Mouse (Mus musculus): ENCODE results near the gene Ngf. TPM values are rescaled to one million over a fixed set of nuclear protein-coding genes. Genes with fewer than 3 reads are reported as not detected.

Ngf gene
- total RNA-seq, 2 experiments from 2014 or later: not detected

DNA sequence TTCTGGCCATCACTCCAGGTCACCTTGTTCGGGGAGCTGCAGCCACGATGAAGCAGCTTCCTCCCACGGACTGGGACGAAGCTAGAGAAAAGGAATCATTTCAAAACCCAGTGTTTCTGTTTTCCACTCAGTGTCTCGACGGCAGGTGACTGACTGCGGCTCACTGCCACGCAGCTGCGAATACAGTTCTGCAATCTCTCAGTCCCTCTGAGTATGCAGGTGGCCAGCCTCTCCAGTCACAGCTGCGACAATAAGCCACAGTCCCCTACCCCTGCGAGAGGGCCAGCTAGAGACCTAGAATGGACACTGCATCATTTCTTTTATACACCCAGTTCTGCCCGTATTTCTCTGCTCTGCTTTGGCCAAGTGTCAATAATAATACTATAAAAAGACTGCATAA lies 36.3 kb downstream of the Ngf start:
- ATAC-seq (ENCODE audit: poor library complexity, severe bottlenecking): no peak

DNA sequence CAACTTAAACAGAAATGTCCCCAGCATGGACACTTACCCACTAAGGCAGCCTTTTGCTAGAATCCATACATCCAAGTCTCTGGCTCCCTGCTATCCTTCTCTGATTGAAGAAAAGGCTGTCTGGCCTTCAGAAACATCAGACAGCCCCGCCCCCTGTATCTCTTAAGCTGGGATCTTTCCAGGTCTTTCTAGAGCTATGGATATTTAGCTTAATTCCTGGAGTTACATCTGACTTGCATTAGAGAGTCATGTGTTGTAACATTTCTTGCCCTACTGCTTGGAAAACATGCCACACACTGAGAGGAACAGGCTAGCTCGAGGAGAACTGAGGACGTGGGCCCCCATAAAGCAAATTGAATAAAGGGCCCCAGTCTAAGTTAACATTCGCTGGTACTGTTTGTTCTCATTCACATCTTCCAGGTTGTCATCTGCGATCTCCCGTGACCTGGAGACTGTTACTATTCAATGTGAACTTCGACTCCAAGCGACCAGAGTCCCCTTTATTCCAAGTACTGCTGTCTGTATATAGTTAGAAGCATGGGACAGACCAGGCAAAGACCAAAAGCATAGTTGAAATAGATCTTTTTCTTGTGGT lies 38.0 kb downstream of the Ngf start:
- ATAC-seq (ENCODE audit: poor library complexity, severe bottlenecking): no peak

DNA sequence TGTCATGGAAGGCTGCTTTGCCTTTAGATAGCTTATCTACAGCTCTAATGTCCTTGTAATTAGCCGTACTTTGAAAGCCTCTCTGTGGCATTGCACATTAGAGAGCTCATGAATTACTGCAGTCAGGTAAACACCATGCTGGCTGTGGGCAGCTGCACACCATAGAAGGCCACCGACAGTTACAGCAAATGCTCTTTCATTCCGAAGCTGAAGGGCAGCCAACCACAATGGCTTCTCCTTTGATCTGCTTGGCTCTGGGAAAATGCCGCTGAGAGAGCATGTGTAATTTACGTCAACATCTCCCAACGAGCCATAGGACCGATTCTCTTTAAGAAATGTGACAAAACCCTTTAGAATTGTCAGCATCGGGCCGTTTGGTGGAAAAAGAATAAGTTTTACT lies 38.7 kb downstream of the Ngf start:
- no peak for ATAC-seq (ENCODE audit: poor library complexity, severe bottlenecking)

DNA sequence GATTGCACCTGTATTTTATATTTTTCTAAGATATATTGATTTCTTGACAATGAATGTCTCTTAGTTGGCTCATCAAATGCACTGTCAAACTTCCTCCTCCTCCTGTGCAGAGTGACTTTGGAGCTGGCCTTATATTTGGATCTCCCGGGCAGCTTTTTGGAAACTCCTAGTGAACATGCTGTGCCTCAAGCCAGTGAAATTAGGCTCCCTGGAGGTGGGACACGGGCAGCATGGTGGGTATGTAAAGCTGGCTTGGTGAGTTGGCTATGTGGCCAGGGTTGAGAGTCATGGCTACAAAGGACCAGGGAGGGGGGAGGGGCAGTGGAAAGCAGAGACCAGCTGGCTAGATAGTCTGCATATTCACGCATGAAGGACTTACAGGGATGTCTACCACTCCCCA lies 39.9 kb downstream of the Ngf start:
- no peak for ATAC-seq (ENCODE audit: poor library complexity, severe bottlenecking)

DNA sequence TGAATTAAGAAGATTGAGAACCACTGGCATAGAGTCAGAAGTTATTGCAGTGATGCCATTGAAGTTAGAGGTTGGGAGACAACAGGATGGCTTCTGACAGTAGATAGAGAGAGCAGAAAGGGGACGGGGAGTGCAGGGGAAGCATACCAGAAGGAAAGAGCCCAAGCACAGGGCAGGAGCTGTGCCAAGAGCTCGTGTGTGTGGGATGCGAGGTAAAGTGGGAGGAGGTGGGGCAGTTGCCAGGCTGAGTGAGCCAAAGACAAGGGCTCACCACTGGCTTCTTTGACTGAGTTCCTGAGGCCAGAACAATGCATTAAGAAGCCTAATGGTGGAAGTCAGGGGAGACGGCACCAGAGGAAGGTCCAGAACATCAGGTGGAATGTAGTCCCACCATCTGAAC lies 47.2 kb downstream of the Ngf start:
- no peak for ATAC-seq (ENCODE audit: poor library complexity, severe bottlenecking)

DNA sequence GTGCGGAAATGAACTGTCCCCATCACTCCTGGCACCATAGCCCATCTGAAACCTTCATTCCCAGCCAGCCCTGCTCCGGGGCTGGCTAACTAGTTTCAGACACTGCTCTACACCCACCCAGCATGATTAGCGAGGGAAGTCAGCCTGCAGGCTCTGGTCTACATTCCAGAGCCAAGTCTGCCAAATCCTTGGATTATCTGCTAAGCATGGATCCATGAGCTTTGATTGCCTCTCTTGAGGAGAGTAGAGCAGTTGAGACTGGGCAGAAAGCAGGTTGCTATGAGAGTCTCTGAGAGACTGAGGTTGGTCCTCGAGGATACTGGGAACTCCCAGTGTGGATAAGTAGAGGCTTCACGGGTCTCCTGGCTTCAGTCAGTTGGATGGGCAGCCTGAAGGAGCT lies 51.3 kb downstream of the Ngf start:
- no peak for ATAC-seq (ENCODE audit: poor library complexity, severe bottlenecking)

DNA sequence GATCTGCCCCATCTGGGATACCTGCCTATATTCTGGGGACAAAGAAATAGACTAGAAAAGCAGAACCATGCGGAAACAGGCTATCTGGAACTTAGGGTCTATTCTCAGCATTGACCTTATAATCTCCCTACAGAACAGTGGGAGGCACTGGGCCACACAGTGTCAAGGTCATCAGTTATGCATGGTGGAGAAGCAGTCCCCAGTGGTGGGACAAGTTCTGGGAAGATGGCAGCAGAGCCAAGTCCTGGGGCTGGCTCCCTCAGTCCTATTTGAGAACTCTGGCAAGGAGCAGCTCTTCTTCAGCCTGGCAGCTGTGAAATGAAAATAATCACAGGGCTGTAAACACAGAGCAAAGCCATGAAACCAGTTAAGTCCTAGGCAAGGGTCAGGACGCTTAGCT lies 54.0 kb downstream of the Ngf start:
- ATAC-seq (ENCODE audit: poor library complexity, severe bottlenecking): no peak

DNA sequence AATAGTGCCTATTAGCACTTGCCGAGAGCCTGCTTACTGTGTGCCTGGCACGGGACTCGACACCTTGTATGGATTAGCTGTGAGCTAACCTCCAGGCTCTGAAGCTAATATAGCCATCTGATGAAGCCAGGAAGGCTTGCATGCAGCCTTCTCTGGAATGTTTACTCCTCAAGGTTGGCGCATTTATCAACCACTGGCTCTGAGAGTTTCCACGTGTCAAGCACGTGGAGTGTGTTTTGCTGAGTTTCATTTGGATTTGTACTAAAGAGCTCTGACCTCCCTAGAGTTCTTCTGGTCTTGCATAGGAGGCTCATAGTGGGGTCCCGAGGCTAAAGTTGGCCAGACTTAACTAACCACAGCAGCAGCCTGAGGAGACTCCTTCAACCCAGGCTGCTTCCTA lies 55.2 kb downstream of the Ngf start:
- ATAC-seq (ENCODE audit: poor library complexity, severe bottlenecking): no peak

DNA sequence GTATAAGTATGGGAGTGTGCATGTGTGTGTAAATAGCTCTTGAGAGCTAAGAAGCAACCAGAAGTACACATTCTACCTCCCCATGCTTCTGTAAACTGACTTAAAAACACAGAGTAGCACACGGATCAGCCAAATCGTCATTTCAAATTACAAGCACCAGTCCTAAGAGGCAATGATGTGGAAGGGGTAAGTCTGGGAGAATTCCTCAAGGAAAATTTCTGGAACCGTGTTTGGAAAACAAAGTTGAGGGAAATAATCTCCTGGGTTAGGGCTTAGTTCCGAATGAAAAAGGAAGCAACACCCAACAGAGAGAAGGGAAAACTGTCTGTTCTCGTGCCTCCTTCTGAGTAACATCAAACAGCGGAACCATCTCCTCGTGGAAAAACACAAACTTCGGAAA lies 56.1 kb downstream of the Ngf start:
- no peak for ATAC-seq (ENCODE audit: poor library complexity, severe bottlenecking)

DNA sequence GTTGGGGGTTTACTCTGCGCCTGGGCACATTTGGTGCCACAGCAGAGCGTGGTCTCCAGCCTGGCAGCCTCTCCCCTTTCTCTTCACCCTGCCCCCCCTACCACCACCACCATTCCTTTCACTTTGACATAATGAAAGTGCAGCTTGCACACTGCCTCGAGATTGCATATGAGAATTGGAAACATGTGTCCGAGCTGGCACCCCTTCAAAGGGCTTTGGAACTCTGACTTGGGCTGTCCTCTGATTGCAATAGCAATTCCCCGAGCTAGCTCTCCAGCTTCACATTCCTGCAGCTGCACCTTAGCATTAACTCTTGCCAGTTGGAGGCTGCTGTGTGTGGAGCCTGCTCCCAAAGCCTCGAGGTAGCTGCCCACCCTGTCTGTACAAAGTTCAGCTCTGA lies 56.8 kb downstream of the Ngf start:
- no peak for ATAC-seq (ENCODE audit: poor library complexity, severe bottlenecking)

DNA sequence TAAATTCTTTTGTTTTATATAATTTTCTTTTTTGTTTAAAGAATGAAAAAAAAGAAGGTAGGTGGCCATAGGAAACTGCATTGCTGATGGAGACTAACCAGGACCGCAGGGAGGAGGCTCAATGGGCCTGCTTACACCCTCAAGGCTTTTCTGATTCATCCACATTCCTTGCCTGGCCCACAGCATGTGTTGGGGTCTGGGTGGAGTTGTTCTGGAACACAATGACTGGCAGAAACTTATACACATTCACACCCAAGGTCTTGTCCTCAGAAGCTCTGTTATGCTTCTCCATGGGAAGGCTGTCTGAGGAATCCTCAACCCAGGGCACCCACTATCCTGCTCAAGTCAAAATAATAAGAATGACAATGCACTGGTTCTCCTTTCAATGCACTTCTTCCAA lies 65.0 kb downstream of the Ngf start:
- ATAC-seq (ENCODE audit: poor library complexity, severe bottlenecking): no peak

DNA sequence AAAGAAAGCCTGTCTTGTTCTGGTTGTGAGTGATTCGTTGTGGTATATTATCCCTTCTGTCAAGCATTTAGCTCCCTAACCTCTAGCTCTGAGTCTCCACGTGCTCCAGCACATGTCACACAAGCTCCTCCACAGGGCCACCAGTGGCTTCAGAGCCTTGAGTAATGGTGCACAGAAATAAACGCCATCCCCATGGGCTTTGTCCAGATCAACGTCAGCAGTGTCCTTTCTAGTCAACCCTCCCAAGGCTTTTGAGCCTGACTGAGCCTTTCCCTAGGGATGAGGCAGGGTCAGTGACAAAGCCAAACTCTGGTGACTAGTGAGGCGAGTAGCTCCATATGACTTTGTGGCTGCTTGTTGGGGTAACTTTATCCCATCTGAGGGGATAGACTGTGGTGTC lies 73.9 kb downstream of the Ngf start:
- ATAC-seq (ENCODE audit: poor library complexity, severe bottlenecking): no peak

DNA sequence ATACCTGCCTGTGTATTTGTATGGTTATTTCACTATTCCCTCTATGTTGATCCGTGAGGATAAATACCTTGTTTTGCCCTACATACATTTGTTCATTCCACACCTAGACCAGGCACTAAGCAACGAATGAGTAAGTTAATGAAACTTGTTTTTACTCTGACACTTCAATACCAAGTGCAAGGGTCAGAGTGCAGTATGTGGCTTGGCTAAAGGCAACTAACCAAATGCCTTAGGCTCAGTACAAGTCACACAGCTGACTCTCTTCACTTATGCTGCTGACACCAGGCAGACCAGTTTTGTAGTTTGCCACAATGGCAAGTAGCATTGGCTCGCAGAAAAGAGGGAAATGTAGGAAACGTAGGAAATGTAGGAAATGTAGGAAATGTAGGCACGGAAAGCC lies 77.8 kb downstream of the Ngf start:
- no peak for ATAC-seq (ENCODE audit: poor library complexity, severe bottlenecking)

DNA sequence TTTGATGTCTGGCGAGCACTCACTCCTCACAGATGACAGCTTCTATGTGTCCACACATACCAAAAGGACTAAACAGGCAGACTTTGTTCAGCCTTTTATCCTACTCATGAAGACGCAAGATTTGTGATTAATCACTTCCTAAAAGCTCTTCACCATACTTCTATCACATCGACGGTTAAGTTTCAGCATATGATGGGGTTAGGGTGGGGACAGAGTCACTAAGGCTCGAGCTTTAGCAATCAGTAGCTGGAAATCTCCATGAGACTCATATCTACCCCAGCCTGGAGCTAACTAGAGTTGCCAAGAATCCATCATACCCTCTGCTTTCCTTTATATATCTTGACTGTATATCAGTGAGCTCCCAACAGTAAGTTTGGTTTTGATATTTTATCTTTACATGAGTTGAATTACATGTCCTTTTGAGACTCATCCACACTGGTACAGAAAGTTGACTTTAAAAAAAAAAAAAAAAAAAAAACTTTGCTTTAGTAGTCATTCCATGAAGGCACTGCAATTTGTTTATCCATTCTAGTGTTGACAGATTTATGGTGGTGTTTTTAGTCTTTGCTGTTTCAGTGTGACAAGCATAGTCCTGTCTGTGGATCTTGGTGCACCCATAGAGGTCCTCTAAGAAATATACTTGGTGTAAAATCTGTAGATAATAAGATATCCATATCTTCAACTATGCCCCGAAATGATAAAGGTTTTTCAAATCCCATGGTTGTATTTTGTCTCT lies 84.4 kb downstream of the Ngf start:
- ATAC-seq (ENCODE audit: poor library complexity, severe bottlenecking): no peak

DNA sequence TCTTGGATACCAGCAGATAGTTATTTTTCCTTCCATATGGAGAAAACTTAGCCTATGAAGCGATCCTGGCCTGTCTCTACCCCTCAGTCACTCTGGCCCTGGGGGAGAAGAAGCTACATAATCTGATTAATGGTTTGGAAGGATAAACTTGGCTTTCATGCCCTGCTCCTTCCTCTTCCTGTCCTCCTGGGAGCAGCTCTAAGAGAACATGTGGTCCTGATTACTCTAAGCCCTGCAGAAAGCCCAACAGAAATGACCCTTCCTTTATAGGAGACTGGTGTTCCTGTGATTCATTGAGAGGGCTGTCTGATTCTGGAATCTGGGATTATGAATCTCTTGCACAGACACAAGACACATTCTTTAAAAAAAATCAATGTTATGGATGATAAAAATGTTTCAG lies 86.4 kb downstream of the Ngf start:
- ATAC-seq (ENCODE audit: poor library complexity, severe bottlenecking): no peak

DNA sequence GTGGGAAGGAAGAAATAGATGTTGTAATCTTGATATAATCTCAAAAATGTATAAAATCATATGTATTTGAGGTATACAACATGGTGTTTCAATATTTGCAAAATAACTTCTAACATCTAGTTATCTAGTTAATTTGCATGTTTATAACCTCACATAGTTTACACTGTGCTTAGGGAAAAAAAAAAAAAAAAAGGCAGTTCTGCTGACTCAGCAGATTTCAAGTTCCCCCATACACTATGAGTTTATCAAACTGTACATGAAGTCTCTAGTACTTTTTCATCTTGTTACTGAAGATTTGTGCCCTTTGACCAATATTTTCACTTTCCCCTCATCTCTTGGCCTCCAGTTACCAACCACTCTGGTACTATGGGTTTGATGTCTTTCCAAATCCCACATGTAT lies 86.9 kb downstream of the Ngf start:
- no peak for ATAC-seq (ENCODE audit: poor library complexity, severe bottlenecking)

Measured in megakaryocyte, adult 5-6 weeks (primary cell).